Mouse (Mus musculus) spleen, postnatal 10 days (tissue): ENCODE results near the gene Tril.

Source experiments
- DNase-seq, 2 experiments: peaks; one replicate each; pipeline ENCODE4 v3.0.0; 2021 to 2022; ENCODE audit warnings: low spot score in 2 of 2

Tril gene

DNA sequence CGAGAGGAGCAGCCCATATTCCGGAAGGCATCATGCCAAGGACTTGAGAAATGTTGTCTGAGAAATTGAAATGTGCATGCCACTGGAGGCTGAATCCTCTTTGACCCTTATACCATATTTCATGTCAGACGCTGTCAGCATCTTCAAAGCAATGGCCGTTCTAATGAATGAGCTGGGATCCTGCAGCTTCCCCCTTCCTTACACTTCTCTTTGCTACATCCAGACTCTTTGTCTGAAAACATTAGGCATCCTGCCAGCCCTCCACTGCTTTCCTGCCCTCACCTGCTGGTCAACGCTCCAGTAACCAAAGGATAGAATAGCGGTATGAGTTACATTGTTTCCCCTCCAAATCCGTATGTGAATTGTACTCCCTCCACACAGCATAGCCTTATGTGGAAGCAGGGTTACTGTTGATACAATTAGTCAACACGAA lies 14.0 kb downstream of the Tril start:
- DNase-seq, result no peak

DNA sequence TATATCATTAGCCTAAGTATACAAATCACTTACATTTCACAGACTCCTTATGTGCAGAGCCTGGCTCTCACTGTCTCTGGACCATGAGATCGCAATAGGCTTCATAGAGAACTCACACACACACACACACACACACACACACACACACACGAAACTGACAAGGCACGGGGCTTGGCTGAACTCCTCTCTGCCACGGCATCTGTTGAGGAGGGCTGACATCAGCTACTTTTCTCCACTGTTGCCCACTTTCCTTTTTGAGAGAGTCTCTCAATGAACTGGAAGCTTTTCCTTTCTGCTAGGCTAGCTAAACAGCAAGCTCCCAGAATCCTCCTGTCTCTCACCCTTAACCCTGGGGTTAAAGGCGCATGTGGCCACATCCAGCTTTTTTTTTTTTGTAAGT lies 14.6 kb downstream of the Tril start:
- no peak for DNase-seq

- no peak for DNase-seq
Measured at GRCm38 (mm10) chr6:53804145-53804544, 16.5 kb downstream of the Tril start.

DNA sequence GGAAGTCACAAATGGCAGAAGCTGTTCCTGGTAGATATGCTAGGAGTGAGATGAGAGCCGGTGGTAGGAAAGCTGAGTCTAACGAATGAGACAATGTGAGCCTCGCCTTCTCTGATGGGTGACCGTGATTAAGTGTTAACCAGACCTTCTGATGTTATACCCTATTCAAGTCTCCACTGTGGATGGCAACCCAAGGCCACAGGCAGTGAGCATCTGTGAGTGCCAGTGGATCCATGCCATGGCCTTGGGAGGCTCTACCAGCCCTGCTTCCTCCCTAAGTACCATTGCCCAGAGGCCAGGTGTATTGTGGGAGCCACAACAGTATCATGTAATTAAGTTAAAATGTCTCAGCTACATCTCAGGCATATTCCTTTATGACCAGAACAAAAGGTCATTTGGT lies 17.1 kb downstream of the Tril start:
- no peak for DNase-seq

DNA sequence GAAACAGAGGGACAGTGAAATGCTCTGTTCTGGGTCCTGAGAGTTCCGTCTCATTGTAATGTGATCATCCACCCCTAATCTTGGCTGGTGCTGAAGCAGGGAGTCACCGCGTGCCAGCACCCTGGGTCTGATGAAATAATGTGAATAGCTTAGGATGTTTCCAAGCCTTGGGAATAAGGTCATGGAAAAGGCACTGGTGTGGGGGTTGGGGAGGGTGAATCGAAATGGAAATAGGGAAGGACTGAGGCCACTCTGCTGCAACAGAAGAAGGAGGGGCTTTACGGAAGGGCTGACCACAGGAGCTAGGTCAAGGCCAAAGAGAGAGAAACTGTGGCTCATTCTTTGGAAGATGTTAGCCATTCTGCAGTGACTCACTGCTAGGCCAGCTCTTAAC lies 18.7 kb downstream of the Tril start:
- DNase-seq, result no peak

DNA sequence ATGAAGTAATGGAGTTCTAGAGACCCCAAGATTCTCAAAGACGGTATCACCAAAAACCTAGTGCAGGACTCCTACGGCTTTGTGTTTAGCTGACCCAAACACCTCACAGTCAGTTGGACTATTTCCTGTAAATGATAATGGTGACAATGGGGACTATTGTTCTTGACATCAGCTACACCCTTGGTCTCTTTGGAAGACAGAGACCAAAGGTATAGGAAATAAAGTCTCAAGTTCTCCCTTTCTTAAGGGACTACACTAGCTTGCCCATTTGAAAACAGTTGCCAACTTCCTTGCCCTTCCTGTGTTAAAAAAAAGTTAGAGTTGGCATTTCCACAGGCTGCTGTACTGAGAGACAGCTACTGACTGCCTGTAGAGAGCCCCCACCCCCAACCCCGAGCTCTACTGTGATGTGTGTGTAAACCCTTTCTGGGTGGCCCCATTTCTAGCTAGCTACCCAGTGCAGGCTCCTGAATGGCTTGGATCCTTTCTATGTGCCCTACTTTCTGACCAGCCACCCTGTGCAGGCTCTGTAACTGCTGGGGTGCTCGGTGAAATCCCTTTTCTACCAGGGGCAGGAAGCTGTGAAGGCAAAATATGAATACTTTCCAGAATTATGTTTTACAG lies 19.2 kb downstream of the Tril start:
- no peak for DNase-seq

DNA sequence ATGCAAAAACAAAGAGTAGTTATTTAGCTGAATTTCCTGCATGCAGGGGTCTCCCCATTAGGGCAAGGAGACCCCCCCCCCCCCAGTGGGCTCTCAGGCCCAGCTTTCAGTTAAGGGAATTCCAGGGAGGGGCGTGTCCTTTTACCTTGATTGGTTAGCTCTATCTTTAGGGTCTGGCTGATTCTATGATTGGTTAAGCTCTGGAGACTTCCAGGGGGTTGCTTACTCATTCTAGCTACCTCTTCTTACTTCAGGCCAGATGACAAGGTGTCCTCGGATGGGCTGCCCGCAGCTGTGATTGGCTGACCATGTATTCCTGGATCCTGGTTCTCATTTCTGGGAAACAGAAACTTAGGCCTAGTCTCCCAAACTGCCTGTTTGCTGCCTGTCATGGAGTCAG lies 21.8 kb downstream of the Tril start:
- DNase-seq, result no peak

DNA sequence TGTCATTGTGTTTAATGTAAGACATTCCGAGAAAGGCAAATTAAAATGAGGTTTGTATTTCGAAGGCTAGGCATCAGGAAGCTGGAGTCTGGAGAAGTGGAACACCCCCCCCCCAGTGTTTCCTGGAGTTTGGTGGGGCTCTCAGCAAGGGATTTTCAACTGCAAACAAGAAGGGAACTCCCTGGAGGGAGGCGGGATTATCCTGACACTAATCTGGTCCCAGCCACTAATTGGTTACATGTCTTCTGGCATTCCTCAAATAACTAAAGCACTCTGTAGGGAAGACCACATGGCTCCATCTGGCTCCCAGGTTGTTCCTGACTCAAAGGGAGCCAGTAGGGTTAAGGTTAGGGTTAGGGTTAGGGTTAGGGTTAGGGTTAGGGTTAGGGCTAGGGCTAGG lies 23.8 kb downstream of the Tril start:
- DNase-seq, result no peak

DNA sequence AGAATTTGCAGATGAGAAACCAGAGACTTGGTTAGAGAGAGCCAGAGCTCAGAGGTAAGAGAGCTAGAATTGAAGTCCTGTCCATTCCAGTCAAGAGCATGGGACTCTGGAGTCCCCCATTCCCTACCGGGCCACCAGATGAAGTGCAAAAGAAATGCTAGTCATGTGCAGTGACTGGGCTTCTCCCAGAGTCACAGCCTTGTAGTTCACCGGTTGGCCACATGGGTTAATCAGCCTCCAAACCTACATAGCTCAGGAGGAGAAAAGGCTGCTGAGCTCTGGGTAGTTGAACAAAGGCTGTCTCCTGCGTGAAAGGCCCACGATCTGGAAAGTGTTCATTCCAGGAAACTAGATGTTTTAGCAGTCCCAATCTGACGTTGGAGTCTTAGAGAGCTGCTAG lies 24.8 kb downstream of the Tril start:
- DNase-seq, result peak in 1 of 2 experiments; percentile 32

DNA sequence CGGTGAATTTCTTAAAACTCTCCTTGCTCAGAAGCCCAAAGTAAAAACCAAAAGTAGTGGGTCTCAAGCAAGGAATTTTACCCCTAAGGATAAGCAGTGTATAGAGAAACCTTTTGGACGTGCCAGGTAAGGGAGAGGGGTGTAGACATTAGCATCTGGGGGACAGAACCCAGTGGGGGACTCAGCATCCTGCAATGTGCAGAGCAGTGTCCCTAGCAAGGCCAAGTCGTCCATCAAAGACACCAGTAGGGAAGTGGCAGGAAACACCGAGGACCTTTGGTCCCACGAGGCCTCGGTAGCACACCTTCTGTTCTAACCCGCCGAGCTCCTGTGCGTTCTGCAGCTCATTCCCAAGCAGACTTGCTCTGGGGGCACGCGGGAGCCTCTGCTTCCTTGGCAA lies 25.6 kb downstream of the Tril start:
- no peak for DNase-seq

- DNase-seq, result peak in 1 of 2 experiments; percentile 38
Measured at GRCm38 (mm10) chr6:53794323-53794971, 26.2 kb downstream of the Tril start.

- peak in 1 of 2 experiments; percentile 56 for DNase-seq
Measured at GRCm38 (mm10) chr6:53782880-53783539, 37.6 kb downstream of the Tril start.

DNA sequence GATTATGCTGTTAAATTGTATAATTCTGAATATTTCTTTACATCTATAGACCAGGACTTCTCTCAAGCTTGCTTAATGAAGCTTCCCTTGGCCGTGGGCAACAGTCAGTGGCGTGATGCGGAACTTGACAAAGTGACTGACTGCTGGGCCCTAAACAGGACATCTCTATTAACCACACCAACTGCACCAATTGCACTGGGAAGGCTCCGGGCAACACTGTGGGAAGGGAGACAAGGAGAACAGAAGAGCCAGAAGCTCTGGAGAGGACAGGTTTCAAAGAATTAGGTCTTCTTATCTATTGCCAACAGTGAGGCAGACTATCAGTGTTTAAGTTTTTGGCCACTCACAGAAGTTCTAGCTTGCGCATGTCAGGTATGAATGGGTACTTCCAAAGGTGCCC lies 38.4 kb downstream of the Tril start:
- no peak for DNase-seq

- DNase-seq, result peak in 1 of 2 experiments; percentile 63
Measured at GRCm38 (mm10) chr6:53781171-53781570, 39.5 kb downstream of the Tril start.

GRCm38 (mm10) chr6:53780008-53780407 lies 40.6 kb downstream of the Tril start:
- DNase-seq, result no peak

DNA sequence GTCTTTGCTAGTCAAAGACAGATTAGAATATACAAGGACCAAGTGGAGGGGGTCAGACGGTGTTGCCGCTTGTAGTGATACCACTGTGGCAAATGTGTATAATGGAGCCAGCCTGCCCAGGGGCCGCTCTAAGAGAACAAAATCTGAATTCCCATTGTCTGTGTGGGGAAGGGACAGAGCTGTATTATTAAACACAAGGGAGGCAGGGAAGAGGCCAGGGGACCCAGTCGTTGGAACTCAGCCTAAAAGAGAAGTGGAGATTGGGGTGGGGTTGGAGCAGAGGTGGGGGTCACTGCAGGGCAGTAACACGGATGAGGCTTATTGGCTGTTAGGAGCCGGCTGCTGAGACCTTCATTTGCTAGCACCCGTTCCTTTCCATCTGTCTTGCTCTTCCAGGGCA lies 41.1 kb downstream of the Tril start:
- no peak for DNase-seq

GRCm38 (mm10) chr6:53778424-53778955 lies 42.1 kb downstream of the Tril start:
- DNase-seq, result no peak

DNA sequence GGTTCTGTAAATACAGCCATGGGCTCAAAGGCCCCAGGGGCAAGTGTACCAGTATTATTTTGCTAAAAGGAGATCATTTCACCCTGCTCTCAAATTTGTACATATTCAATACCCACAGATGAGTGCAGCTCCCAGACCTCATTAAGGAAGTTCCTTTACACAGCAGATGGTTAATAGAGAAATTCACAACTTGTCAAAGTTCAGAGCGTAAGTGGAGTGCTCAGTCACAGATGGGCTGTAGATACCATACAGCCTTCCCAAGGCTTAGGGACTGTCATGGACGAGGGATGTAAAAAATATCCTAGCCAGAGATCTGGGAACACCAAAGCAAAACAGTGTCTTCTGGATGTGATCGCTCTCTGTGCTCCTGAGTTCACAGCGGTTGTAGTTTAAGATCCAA lies 52.4 kb downstream of the Tril start:
- DNase-seq, result no peak

GRCm38 (mm10) chr6:53766243-53766915 lies 54.3 kb downstream of the Tril start:
- DNase-seq, result no peak

DNA sequence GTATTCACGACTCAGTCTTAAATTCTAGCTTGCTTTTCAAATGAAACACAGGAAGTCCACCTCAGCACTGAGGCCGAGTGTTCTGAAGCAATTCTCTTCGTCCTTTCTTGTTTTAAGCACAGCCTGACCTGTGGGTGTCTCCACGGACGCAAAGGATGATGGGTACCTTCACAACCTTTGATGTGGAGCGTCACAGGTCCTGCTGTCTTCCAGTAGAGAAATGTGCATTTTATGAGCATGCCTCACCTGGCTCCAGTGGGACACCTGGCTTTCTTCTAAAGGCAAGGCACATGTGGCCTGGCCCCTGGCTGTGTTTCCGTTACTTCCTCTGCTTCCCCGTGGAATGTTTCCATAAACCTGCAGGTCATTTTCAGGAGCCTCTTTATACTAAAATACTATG lies 54.9 kb downstream of the Tril start:
- no peak for DNase-seq
